ENCODE assay signal across 9 mouse cellular contexts in genomic region chr19:4712781-4713526, GRCm38 (mm10). TPM values are rescaled to one million over a fixed set of nuclear protein-coding genes. Genes with fewer than 3 reads are reported as not detected.
DNase-seq lines count a peak whose midpoint lies in the region; ATAC-seq and TF ChIP-seq lines count a peak whose summit lies in the region.
"Had no signal": no experiment of that assay in that cellular context is flagged by ENCODE, and none has a peak within 500 bp of the region (broad histone marks: within the 10 kb centered on the region; RNA-seq: fewer than 3 reads in every experiment).

No protein-coding gene starts in this region.

- H3K4me1 ChIP-seq in lung, postnatal 0 days (ENCODE audit: insufficient read depth, low read depth, low read length): peaks cover 3% of the 10 kb centered on the region; the same call in 1 of the 2 replicates
- H3K4me1 ChIP-seq in limb, embryonic 10.5 days: peaks cover 32% of the 10 kb centered on the region
- H3K4me1 ChIP-seq in stomach, embryonic 14.5 days (ENCODE audit: control insufficient read depth, insufficient read depth, low read length): 0 out of 2 replicates have a peak, but pooled peaks cover 6% of the 10 kb centered on the region

- no peak overlapping the region for H3K27ac ChIP-seq in lung, postnatal 0 days (ENCODE audit: low read length)
- peak overlapping the region; percentile 89 for H3K27ac ChIP-seq in limb, embryonic 10.5 days
- H3K27ac ChIP-seq in stomach, embryonic 14.5 days (ENCODE audit: low read length): no peak overlapping the region
- H3K27ac ChIP-seq: macrophage had no signal

- peak; percentile 41 to 53 for DNase-seq in cerebellum, adult 18-20 months
- DNase-seq in cerebellum, postnatal 4 days (ENCODE audit: low spot score in 2 of 2): no peak
- DNase-seq in lung, postnatal 0 days (ENCODE audit: low spot score): no peak
- DNase-seq in lung, postnatal 14 days: no peak
- no peak for DNase-seq in limb, embryonic 10.5 days (ENCODE audit: low spot score)
- no peak for DNase-seq in gastrocnemius, adult 8-10 months (ENCODE audit: low spot score in 2 of 2)
- DNase-seq in frontal cortex, postnatal 36 days (ENCODE audit: low spot score in 2 of 2): no peak

- peak overlapping the region; percentile 41 for H3K4me3 ChIP-seq in lung, postnatal 0 days (ENCODE audit: low read depth, low read length)
- H3K4me3 ChIP-seq in limb, embryonic 10.5 days: peak overlapping the region; percentile 77
- peak overlapping the region; percentile 51 for H3K4me3 ChIP-seq in stomach, embryonic 14.5 days (ENCODE audit: low read depth, low read length)

- peak overlapping the region; percentile 92 for H3K4me2 ChIP-seq in lung, postnatal 0 days (replicated peaks; ENCODE audit: low read depth, low read length)
- peak overlapping the region; percentile 99 for H3K4me2 ChIP-seq in stomach, embryonic 14.5 days (replicated peaks; ENCODE audit: low read depth, low read length)

- TF ChIP-seq CTCF in lung, postnatal 0 days (IDR thresholded peaks at IDR 0.05): no peak

- TF ChIP-seq EP300 in lung, postnatal 0 days (IDR thresholded peaks at IDR 0.05): no peak

- no peaks in the 10 kb centered on the region for H3K36me3 ChIP-seq in lung, postnatal 0 days (ENCODE audit: insufficient read depth, low read length)
- no peaks in the 10 kb centered on the region for H3K36me3 ChIP-seq in limb, embryonic 10.5 days
- H3K36me3 ChIP-seq in stomach, embryonic 14.5 days (ENCODE audit: control insufficient read depth, insufficient read depth, low read length): no peaks in the 10 kb centered on the region

- no peak for ATAC-seq in lung, postnatal 0 days
- ATAC-seq in stomach, embryonic 14.5 days (ENCODE audit: insufficient number of reproducible peaks, insufficient read depth, low FRiP score, low read depth): no peak

- WGBS in lung, postnatal 0 days: 33% methylated on average over 13 of the region's 13 CpGs
- 46% methylated on average over 13 of the region's 13 CpGs for WGBS in limb, embryonic 10.5 days
- 44% methylated on average over 13 of the region's 13 CpGs for WGBS in stomach, embryonic 14.5 days

- peaks cover 50% of the 10 kb centered on the region for H3K27me3 ChIP-seq in lung, postnatal 0 days (replicated peaks; ENCODE audit: insufficient read depth, low read length)
- H3K27me3 ChIP-seq in limb, embryonic 10.5 days (ENCODE audit: low read depth, poor library complexity, severe bottlenecking): peaks cover 60% of the 10 kb centered on the region
- peaks cover 23% of the 10 kb centered on the region; the same call in 1 of the 2 replicates for H3K27me3 ChIP-seq in stomach, embryonic 14.5 days (ENCODE audit: control insufficient read depth, insufficient read depth, low read length)

- no peak overlapping the region for H3K9ac ChIP-seq in lung, postnatal 0 days (replicated peaks; ENCODE audit: low read depth)
- 0 out of 2 replicates have a peak overlapping the region, but pooled peaks have one; percentile 45 for H3K9ac ChIP-seq in stomach, embryonic 14.5 days (replicated peaks; ENCODE audit: low read depth, low read length)

- H3K9me3 ChIP-seq in lung, postnatal 0 days (ENCODE audit: low read length): no peaks in the 10 kb centered on the region
- no peaks in the 10 kb centered on the region for H3K9me3 ChIP-seq in limb, embryonic 10.5 days (replicated peaks)
- no peaks in the 10 kb centered on the region for H3K9me3 ChIP-seq in stomach, embryonic 14.5 days (ENCODE audit: control insufficient read depth, low read depth, low read length)

RNA-seq across cellular contexts. Expression of gene Sptbn2, which starts 2.0 kb away (rescaled TPM):
- 0.50 and 0.51 TPM in 2 replicates for polyA plus RNA-seq in lung, postnatal 0 days (2015; fragmentation: Nextera tagmentation; extraction: Ambion mirVana)
- 3.4 and 4.2 TPM in 2 replicates for polyA plus RNA-seq in limb, embryonic 10.5 days (2016; fragmentation: Nextera tagmentation; extraction: Ambion mirVana)
- 3.7 and 3.9 TPM in 2 replicates for polyA plus RNA-seq in stomach, embryonic 14.5 days (2014; fragmentation: Nextera tagmentation; extraction: Ambion mirVana)
- total RNA-seq in gastrocnemius, adult 8-10 months (2022): under 1 TPM in 3 of 4 experiments, not detected in 1; 0.04 to 0.10 (median 0.07) TPM

RNA-seq across cellular contexts. Expression of gene Gm960, which starts 14.5 kb away (rescaled TPM):
- 0.71 and 1.4 TPM in 2 replicates for polyA plus RNA-seq in lung, postnatal 0 days (2015; fragmentation: Nextera tagmentation; extraction: Ambion mirVana)
- 1.5 and 4.5 TPM in 2 replicates for polyA plus RNA-seq in limb, embryonic 10.5 days (2016; fragmentation: Nextera tagmentation; extraction: Ambion mirVana)
- 3.0 and 6.4 TPM in 2 replicates for polyA plus RNA-seq in stomach, embryonic 14.5 days (2014; fragmentation: Nextera tagmentation; extraction: Ambion mirVana)
- not detected for total RNA-seq in gastrocnemius, adult 8-10 months (2022)
- polyA plus RNA-seq: macrophage had no signal

RNA-seq across cellular contexts. Expression of gene Rbm4b, which starts 43.3 kb away (rescaled TPM):
- 23.4 and 26.8 TPM in 2 replicates for polyA plus RNA-seq in lung, postnatal 0 days (2015; fragmentation: Nextera tagmentation; extraction: Ambion mirVana)
- 87.3 and 113 TPM in 2 replicates for polyA plus RNA-seq in limb, embryonic 10.5 days (2016; fragmentation: Nextera tagmentation; extraction: Ambion mirVana)
- polyA plus RNA-seq in stomach, embryonic 14.5 days (2014; fragmentation: Nextera tagmentation; extraction: Ambion mirVana): 72.2 and 79.1 TPM in 2 replicates
- total RNA-seq in gastrocnemius, adult 8-10 months (2022): 1 to 10 TPM; 2.0 to 2.9 (median 2.7) TPM

Comparison
In these comparisons a context has a peak if more than half of its experiments do, and no peak if none do; other contexts are left out.
1. DNase-seq: peak in cerebellum, adult 18-20 months (2 of 2); none in cerebellum, postnatal 4 days (0 of 2), lung, postnatal 0 days (single experiment), lung, postnatal 14 days (single experiment), limb, embryonic 10.5 days (single experiment), gastrocnemius, adult 8-10 months (0 of 2) and frontal cortex, postnatal 36 days (0 of 2).
2. Peak in every context shown above with its lines, with median percentiles within 50 percentile points of each other: H3K4me3 ChIP-seq.